Mouse (Mus musculus) kidney, postnatal 36 days (tissue): ENCODE data around the gene Tomm40l.
A peak's percentile ranks its signal among the peaks of the same experiment; 100 is the strongest.

ENCODE experiments used
- DNase-seq, 2 experiments: peaks; one replicate each; pipeline ENCODE4 v3.0.0; 2021 to 2022; ENCODE audit warnings: mixed read lengths in 2 of 2

The Tomm40l gene

DNA sequence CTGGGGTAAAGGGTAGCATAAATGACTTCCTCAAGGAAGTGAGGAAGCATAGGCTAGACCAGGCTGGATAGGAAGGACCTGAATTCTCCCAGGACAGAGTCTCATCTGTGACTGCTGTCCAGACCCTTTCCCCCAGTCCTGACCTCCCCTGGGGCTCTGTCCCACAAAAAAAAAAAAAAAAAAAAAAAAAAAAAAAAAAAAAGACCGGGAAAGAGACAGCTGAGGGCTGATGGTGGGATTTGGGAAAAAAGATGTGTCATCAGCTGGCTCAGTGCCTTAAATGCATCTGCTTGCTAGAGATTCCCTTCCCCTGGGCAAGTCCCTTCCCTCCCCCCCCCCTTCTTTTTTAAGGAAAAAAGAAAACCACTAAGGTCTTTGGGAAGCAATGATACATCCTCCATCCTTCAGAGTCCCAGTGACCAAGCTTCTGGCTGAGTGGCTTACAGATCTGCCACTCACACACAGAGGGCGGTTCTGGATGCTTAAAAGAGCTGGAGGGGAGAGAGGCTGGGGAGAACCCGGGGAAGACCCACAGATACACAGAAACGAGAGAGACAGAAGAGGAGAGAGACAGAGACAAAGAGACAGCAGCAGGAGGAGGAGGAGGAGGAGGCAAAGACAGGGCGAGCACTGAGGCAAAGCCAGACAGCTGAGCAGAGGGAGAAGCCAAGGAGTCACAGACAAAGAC, 27.7 kb upstream of the Tomm40l start, which contains the start of gene Adamts4:
Gene Adamts4, plus strand, starts transcription at position 509 of the 688 bp plus-strand sequence.
- DNase-seq, result peak; percentile 41 to 58

DNA sequence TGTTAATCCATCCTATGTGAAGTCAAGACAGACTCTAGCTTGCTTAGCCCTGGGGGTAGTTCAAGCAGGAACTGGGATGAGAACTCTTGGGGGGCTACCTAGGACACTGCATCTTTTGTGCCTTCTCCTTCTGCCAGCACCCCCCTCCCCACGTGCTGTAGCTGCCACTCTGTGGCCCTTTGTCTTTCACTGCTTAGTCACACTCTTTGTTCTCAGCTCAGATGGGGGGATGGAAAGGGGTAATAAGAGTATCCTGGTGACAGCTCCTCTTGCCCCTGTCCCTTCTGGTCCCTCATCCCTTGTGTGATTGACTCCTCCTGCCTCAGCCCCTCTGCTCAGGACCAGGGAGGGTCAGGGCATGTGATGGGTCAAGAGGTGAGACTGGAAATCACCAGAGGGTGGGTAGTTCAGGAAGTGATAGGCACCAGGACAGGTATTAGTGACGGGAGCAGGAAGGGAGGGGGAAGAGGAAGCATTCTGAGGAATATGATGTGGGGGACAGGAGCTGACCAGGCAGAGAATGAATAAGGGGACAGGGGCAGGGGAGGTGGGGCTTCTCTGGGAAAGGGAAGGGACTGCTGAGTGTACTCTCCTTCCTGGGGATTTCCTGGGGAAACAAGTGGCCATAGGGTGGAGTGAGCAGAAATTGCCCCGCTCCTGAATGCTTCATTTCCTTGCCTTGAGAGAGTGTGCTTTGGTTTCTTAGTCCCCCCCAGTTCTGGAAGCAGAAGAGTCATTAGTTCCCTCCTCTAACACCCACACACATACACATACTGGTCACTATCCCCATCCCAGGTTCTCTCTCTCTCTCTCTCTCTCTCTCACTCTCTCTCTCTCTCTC, 26.3 kb upstream of the Tomm40l start:
- peak in 1 of 2 experiments; percentile 26 for DNase-seq

DNA sequence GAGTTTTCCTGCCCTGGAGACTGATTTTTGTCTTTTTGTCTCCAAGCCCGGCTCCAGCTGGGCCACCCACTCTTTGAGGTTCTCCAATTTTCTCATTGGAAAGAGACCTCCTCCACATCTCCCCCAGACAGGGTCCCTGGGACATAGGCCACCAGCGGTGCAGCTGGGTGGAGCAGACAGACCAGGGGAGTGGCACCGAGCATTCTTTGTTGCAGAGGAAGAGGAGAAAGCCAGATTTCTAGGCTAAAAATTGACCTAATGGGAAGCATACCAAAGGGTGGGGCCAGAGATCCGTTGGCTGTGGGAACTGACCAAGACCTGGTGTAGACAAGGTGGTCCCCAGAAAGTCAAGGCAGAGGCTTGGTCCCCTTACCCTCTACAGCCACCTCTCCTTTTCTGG, 25.6 kb upstream of the Tomm40l start:
- peak in 1 of 2 experiments; percentile 42 for DNase-seq

DNA sequence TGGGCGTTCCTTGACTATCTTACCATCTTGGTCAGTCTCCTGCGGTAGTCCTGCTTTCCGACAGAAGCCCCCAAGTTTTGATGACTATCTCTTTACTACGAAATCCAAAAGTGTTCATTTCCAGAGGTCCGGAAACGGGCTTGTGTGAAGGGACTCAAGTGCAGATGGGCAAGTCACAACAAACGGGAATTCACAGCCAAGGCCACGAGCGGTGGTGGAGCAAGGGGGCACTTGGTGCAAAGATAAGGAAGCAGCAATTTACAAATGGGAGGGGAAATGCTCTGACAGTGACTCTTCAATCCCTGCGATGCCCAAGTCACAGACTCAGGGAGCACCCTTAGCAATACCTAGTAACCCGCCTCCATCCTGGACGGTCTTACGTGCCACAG, 25.1 kb upstream of the Tomm40l start:
- no peak for DNase-seq

DNA sequence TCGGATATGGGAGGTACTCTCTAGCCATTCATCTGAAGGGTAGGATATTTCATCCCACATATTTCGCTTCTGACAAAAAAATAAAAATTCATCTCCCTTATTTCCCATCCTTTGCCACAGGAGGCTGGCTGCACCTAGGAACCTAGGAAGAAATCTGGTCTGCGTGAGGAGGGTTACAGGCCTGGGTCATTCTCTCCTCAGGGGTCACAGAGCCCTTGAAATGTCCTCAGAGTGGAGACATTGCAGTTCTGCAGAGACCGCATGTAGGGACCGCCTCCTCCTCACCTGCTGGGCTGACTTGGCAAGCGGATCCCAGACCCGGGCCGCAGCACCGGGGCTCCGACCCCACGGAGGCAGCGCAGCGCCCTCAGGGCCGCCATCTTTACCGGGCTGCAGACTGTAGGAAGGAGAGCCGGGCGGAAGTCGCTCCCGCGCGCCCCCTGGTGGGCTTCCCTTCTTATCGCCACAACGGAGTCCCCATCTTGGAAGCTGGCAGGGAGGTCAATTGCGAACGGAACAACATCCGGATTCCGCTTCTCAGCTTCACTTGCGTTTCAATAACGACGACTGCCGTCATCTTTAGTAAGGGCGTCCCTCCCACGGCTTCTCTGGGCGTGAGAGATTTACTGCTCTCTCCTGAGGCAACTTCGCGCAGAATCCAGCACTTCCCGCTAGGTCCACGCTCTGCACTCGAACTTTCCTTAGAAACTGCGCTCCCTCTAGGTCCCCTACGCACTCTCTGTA, 24.6 kb upstream of the Tomm40l start:
- peak; percentile 99 for DNase-seq

DNA sequence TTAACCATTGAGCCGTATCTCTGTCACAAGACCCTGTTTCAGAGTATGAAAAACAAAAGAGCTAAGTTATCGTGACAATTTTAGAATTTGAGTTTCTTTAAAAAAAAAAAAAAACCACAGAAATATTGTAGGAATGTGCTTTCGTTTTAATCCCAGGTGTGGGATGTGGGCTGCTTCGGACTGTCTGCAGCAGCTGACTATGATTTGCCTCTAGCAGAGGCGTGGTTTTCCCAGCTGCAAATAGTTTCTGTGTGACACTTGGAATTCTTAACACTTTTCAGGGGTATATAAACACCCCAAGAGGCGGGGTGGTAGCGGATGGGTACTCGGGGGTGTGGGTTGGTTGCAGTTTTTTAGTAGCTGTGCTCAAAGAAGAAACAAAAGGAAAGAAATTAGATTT, 23.0 kb upstream of the Tomm40l start:
- no peak for DNase-seq

DNA sequence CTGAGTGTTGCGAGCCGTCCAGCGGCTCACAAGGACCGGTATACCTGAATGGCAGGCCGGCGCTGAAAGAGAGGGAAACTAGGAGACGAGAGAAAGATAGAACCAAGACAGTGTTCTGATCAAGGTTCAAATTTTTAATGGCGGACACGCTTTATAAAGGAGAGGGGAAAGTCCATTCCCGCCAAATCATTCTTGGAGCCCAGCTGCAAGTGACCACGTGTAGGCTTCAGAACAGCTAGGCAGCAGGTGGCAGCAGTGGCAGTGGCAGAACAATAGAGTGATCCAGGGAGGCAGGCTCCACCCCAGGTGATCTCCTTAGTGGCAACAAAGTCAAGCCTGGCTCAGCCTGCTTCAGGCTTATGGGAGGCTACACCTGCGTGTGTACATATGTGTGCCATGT, 19.6 kb upstream of the Tomm40l start:
- DNase-seq, result peak; percentile 50 to 57

DNA sequence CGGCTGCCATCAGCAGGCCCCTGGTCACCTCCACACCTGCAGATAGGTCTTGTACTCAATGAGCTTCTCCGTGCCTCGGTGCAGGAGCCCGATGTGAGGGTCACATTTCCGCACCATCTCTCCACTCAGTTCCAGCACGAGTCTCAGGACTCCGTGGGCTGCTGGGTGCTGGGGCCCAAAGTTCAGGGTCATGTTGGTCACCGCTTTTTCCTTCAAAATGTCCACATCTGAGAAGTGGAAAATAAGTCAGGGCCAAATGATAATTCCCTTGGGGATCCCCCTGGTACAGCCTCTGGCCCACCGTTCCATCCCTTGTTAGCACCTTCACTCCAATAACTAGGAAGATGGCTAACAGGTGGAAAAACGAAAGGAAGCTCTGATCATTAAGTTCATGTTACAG, 18.6 kb upstream of the Tomm40l start:
- DNase-seq, result no peak

DNA sequence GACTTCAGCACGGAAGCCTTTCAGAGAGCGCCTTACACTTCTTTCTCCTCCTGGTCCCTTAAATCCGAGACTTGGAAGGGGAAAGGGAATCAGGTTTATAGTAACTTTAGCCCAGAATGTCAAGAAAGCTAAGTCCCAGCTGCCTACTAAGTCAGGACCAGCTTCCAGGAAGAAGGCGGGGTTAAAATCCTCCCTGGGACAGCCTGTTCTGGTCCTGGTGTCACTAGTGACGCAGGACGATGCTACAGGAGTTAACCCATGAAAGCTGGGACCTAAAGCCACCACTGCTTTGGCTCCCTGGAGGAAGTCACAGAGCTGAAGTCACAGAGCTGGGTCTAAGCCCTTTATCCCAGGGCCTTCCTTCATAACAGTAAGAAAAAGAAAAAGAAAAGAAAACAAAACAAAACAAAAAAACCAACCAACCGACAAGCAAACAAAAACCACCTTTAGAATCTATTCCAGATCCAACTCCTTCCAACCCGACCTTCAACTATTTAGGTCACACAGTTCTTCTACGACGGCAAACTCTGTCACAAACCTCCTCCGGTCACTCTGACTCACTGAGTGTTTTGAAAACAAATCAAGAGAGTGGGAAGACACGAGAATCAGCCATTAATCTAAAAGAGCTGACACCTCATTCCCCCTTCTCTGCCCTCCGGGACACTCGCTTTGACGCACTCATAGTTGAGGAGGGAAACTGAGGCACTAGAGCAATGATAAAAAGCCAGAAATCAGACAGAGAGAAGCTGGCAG, 17.9 kb upstream of the Tomm40l start:
- DNase-seq, result peak; percentile 54 to 78

DNA sequence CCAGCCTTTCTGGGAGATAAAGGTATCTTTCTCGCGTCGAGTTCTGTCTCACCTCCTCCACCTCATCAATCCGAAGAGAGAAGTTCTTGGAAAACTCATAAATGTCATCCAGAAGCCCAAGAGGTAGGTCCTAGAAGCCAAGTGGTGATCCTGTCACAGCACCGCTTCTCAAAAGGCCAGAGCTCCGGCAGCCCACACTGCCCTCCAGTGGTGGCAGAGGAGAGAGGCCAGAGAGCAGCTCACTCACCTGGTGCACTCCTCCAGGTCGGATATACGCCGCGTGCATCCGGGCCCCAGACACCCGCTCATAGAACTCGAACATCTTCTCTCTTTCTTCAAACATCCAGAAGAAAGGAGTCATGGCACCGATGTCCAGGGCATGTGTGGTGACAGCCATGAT, 16.1 kb upstream of the Tomm40l start:
- peak; percentile 67 to 86 for DNase-seq

DNA sequence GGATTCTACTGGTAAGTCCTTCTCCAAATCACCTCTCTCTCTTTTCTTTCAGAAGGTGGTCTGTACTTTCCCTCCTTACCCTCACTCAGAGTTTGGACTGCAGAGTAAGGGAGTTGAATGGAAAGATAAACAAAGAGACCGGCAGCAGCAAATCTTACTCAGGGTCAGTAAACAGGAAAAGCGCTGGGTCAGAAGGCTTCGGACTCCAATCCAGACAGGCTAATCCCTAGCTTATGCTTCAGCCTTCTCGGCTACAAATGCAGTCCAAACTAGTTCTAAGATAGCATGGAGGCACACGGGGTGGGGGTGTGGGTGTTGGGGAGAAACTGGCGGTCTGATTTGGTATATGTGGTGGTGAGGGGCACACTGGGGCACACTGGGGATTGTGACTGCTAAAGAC, 15.1 kb upstream of the Tomm40l start:
- DNase-seq, result peak in 1 of 2 experiments; percentile 50

DNA sequence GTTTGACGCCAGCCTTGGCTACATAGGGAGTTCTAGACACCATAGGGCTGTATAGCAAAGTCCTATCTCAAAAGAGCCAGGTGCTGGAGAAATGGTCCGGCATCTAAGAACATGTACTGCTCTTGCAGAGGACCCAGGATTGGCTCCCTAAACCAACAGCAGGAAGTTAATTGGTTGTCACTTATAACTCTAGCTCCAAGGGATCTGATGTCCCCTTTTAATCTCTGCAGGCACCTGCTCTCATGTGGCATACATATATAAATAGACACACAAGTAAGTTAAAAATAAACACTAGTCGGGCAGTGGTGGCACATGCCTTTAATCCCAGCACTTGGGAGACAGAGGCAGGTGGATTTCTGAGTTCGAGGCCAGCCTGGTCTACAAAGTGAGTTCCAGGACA, 13.5 kb upstream of the Tomm40l start:
- no peak for DNase-seq

DNA sequence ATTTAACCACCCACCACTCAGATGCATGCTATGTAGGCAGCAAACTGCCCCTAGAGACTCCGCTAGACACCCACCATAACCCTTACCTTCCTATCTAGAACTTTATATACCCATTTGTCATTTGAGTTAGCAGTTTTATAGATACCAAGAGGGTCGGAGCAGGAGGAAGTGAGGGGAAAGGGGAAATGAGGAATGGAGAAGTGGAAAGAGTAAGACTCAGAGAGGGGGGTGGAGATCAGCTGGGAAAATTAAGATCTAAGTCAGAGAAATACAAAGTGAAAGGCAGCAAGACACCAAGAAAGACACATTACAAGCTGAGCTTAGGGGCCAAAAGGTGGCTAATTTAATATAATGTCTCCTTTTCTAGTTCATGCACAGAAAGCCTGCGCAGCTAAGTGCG, 12.2 kb upstream of the Tomm40l start:
- DNase-seq, result no peak

DNA sequence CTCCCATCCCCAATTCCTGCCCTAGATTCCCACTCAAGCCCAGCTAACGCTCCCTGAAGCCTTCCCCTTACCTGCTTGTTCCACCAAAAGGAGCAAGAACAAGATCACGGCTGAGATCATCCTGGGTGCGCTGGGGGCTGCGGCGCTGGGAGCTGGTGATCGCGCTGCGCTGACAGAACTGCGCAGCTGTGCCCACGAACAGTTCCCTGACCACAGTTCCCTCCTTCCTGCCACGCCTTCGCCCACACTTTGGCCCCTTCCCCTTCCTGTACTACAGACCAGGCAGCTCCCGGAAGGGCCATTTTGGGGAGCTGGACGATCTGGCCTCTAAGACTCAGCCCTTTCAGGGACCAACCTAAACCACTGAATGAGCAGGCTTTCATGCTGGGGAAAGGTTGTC, 11.8 kb upstream of the Tomm40l start, which contains the start of gene Fcer1g:
Gene Fcer1g, minus strand, starts transcription at position 240 of the 400 bp plus-strand sequence.
- no peak for DNase-seq

DNA sequence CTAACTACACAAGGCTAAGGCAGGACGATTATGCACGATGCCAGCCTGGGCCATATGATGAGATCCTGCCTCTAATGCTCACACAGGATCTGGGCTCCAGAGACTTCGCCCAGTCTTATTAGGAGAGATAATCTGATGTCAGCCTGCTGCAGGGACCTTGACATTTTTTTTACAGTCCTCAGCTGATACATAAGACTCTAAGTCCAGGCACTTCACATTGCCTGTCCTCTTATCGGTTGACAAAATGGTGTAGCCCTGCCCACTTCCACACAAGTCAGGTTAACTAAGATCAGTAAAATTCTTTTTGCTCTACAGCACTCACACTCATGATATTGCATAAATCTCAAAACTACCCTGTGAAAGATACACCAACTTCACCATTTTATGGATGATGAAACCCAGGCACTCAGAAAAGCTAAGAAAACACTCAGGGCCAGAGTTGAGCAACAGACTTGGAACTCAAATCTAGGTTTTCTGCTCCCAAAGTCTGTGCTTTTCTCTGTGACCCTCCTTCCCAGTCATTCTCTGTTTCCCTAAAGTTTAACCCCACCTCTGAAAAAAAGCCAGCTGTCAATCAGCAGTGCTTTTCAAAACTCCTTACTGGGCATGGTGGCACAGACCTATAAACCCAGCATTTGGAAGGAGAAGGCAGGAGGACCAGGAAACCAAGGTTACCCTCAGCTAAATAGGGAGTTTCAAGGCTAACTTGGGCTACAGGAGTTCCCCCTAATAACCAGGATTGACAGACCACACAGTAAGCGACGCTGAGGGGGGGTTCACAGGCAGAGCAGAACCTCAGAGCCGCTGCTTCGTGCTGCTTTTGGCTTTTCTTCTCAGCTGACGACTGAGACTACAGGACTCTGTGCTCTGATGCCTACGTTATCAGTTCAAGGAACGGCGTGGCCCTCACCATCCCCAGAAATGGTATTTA, 10.8 kb upstream of the Tomm40l start:
- no peak for DNase-seq

DNA sequence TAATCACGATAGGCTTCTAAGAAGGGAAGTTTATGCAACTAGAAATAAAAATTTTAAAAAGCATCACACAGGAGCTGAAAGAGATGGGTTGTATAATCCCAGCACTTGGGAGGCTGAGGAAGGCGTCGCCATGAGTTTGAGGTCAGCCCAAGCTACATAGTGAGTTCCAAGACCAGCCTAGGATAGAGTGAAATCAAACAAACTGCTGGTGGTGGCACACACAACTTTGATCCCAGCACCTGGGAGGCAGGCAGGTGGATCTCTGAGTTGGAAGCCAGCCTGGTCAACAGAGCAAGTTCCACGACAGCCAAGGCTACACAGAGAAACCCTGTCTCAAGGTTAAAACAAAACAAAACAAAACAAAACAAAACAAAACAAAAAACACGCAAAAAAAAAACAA, 10.0 kb upstream of the Tomm40l start:
- no peak for DNase-seq

DNA sequence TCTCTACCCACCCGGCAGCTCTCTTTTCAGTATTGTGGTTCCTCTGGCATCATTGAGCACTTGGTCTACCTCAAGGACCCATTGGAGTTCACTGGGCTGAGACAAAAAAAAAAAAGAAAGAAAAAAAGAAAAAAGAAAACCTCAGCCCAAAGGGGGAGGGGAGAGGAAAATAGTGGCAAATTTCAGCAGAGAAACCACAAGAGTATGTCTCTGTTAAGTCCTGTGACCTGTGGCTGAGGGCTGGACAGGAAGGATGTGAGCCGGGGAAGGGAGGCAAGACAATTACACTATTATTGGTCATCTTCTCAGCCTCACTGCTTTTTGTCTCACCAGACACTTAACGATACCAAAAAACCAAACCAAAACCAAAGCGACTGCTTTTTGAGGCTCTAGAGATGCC, 9.5 kb upstream of the Tomm40l start:
- DNase-seq, result no peak

DNA sequence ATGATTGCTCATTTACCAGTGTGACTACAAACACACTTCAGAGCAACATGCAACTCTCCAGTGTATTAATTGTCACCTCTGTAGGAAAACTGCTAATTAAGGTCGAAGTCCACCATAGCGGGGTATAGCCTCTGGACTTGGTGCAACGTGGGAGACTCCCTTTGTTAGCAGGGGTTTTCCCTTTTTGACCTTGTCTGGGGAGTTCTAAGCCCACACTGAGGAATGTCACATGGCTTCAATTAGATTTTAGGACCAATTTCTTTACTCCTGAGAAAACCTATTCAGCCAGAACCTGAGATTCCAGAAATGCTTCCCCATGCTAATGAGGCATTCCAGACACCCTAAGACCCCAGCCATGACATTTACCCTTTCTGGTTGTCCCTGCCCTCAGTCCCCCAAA, 7.9 kb upstream of the Tomm40l start:
- no peak for DNase-seq

DNA sequence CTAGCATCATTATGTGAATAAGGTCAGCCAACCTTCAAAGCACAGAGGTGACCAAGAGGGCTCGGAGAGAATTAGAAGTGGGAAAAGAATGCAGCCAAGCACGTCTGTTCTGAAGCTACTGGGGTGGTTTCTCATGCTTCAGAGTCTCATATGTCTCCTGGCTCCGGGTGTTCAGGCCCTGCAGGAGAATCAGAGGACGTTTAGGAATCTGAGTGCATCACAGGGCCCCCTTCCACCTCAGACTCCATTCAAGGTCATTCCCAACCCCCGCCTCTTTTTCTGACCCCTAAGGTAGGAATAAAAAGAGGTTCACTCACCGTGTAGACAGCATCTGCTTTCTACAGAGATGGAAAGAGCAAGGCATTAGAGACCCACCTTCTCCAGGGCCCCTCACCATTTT, 7.4 kb upstream of the Tomm40l start:
- no peak for DNase-seq

DNA sequence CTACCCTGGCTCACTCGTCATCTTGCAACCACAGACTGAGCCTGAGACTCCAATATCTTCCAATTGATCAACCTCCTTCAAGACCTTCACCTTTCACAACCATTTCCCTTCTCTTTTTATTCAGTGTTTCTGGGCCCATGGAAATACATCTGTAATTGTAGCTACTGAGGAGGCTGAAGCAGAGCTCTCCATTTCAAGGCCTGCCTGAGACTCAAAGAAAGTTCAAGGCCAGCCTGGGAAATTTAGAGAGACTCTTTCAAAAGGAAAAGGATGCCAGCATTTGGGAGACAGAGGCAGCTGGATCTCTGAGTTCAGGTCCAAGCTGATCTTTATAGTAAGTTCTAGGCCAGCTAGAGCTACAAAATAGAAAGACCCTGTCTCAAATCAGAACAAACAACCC, 5.6 kb upstream of the Tomm40l start:
- no peak for DNase-seq

DNA sequence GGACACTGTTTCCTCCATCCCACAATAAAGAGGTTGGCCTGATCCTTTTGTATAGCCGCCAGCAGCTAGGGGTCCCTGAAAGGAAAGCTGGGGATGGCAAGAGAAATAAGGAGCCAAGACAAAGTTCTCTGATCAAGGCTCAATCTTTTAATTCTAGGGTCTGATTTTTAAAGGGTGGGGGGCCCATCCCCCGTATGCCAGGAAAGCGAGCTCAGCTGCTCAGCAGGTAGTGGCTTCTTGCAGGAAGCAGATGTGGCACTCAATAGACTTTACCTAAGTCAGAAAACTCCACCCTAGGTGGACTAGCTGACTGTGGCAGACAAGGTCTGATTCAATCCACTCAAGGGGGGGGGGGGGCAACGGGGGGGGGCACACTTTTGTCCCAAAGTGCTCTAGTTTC, 4.5 kb upstream of the Tomm40l start:
- DNase-seq, result no peak

DNA sequence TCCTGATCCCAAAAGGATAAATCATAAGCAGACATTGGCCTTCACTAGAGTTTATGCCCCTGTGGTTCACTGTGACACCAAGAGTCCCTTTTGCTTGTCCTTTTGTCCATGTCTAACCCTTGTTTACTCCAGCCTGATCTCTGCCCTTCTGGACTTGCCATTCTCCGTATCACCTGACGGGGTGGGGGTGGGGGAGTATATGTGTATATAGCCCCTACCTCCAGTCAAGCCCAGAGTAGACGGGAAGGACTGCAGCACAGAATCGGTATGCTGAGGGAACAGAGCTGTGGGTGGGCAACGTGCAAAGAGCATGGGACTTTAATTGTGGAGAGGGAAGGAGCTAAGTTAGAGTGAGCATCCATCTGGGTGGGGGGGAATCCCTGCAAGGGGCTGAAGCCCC, 2.5 kb upstream of the Tomm40l start, which contains the start of gene Apoa2:
Gene Apoa2, plus strand, starts transcription at position 198 of the 400 bp plus-strand sequence.
- DNase-seq, result no peak
